Comparison of ENCODE assay signal across 7 mouse cellular contexts in genomic region chr6:146339779-146340178, GRCm38 (mm10).
A peak's percentile ranks its signal among the peaks of the same experiment; 100 is the strongest.
DNase-seq lines count a peak whose midpoint lies in the region.

No protein-coding gene starts in this region.

- DNase-seq in ovary, adult 18-20 months (ENCODE audit: low spot score): peak; percentile 60
- DNase-seq in ovary, postnatal 10 days (ENCODE audit: low spot score): no peak
- DNase-seq in adrenal gland, adult (ENCODE audit: inconsistent age in 2 of 2, low spot score in 1 of 2): peak; percentile 79 to 90
- peak; percentile 31 for DNase-seq in cerebellum, adult 9-11 months
- peak; percentile 80 for DNase-seq in heart, postnatal 4 days
- DNase-seq in lung, postnatal 10 days: peak; percentile 71
- peak; percentile 37 to 81 for DNase-seq in spleen, postnatal 4 days (ENCODE audit: low spot score in 2 of 2)
